Mouse (Mus musculus): ENCODE data around the gene Zfp646. TPM values are rescaled to one million over a fixed set of nuclear protein-coding genes. Genes with fewer than 3 reads are reported as not detected.

The Zfp646 gene
- total and polyA plus RNA-seq, 3 experiments, result 10.6 to 25.3 (median 18.8) TPM

GRCm38 (mm10) chr7:127901772-127902171, 25.8 kb downstream of the Zfp646 start:
- Histone ChIP-seq H3K79me2 (replicated peaks; ENCODE audit: control insufficient read depth, extremely low read depth, insufficient read depth, poor library complexity, severe bottlenecking) (no peaks in the 10 kb centered on the region), H3K4me1 (ENCODE audit: control insufficient read depth in 1 of 2, insufficient read depth in 2 of 2) (peaks cover 7 to 15% of the 10 kb centered on the region in 2 experiments; a peak in 3 of 4 replicates), H3K9me3 (replicated peaks; ENCODE audit: low read length) (no peaks in the 10 kb centered on the region), H3K4me2 (ENCODE audit: insufficient read depth, low read depth, poor library complexity, severe bottlenecking) (no peak overlapping the region), H3K27me3 (replicated peaks) (no peaks in the 10 kb centered on the region), H3K9ac (ENCODE audit: insufficient read depth, low read depth) (no peak overlapping the region), H3K27ac (ENCODE audit: insufficient read depth, low read depth) (no peak overlapping the region), H3K36me3 (replicated peaks in 1 of 2; ENCODE audit: control insufficient read depth in 1 of 2, insufficient read depth in 1 of 2, low read length in 1 of 2) (peaks cover 14 to 18% of the 10 kb centered on the region in 2 experiments), H3K4me3 (replicated peaks in 1 of 3; ENCODE audit: low read depth in 2 of 3, low read length in 2 of 3, poor library complexity in 1 of 3) (no peak overlapping the region)
- DNase-seq (ENCODE audit: extremely low read depth), result no peak
- dilution Hi-C loops (cut with MboI; ENCODE audit: extremely low pct_ligation_motif_present, extremely low pct_unique_long_range_greater_than_20kb, low sequenced_read_pairs) (no loop called here), in situ Hi-C loops (cut with MboI; ENCODE audit: low pct_ligation_motif_present, low pct_unique_long_range_greater_than_20kb, low sequenced_read_pairs) (no loop called here)
- no peak for TF ChIP-seq UBTF (IDR thresholded peaks at IDR 0.05; ENCODE audit: low read depth, low read length)
- no peak for TF ChIP-seq ZC3H11A (IDR thresholded peaks at IDR 0.05; ENCODE audit: low read depth, low read length)
- no peak for TF ChIP-seq ZNF384 (IDR thresholded peaks at IDR 0.05; ENCODE audit: low read depth, low read length)
- no peak for TF ChIP-seq MAX (IDR thresholded peaks at IDR 0.05; ENCODE audit: low read length)
- no peak for TF ChIP-seq POLR2A (IDR thresholded peaks at IDR 0.05; ENCODE audit: low read depth, low read length)
- no peak for TF ChIP-seq MAZ (IDR thresholded peaks at IDR 0.05; ENCODE audit: low read depth, low read length)
- no peak for TF ChIP-seq IRF4 (IDR thresholded peaks at IDR 0.05; ENCODE audit: low read depth, low read length)
- no peak for TF ChIP-seq JUND (conservative IDR thresholded peaks at IDR 0.05; ENCODE audit: low read depth, low read length)
- TF ChIP-seq MYC (IDR thresholded peaks at IDR 0.05; ENCODE audit: low read depth, low read length), result no peak
- TF ChIP-seq PAX5 (IDR thresholded peaks at IDR 0.05; ENCODE audit: low read length), result no peak
- no peak for TF ChIP-seq ELF1 (IDR thresholded peaks at IDR 0.05; ENCODE audit: low read depth, low read length)
- TF ChIP-seq USF1 (IDR thresholded peaks at IDR 0.05; ENCODE audit: low read depth, low read length), result no peak
- TF ChIP-seq TBP (conservative IDR thresholded peaks at IDR 0.05; ENCODE audit: low read depth, low read length), result no peak
- TF ChIP-seq MAFK (IDR thresholded peaks at IDR 0.05; ENCODE audit: insufficient replicate concordance, low read length), result no peak
- no peak for TF ChIP-seq RCOR1 (conservative IDR thresholded peaks at IDR 0.05; ENCODE audit: low read depth, low read length)
- TF ChIP-seq KAT2A (IDR thresholded peaks at IDR 0.05; ENCODE audit: insufficient replicate concordance, low read length), result no peak
- no peak for TF ChIP-seq CTCF (conservative IDR thresholded peaks at IDR 0.05 in 1 of 2, IDR thresholded peaks at IDR 0.05 in 1 of 2; ENCODE audit: low read depth in 2 of 2, low read length in 2 of 2)
- no peak for TF ChIP-seq BHLHE40 (IDR thresholded peaks at IDR 0.05; ENCODE audit: low read depth, low read length)
- no peak for TF ChIP-seq EP300 (IDR thresholded peaks at IDR 0.05; ENCODE audit: low read length)
- no peak for TF ChIP-seq HCFC1 (IDR thresholded peaks at IDR 0.05; ENCODE audit: low read depth, low read length)

DNA sequence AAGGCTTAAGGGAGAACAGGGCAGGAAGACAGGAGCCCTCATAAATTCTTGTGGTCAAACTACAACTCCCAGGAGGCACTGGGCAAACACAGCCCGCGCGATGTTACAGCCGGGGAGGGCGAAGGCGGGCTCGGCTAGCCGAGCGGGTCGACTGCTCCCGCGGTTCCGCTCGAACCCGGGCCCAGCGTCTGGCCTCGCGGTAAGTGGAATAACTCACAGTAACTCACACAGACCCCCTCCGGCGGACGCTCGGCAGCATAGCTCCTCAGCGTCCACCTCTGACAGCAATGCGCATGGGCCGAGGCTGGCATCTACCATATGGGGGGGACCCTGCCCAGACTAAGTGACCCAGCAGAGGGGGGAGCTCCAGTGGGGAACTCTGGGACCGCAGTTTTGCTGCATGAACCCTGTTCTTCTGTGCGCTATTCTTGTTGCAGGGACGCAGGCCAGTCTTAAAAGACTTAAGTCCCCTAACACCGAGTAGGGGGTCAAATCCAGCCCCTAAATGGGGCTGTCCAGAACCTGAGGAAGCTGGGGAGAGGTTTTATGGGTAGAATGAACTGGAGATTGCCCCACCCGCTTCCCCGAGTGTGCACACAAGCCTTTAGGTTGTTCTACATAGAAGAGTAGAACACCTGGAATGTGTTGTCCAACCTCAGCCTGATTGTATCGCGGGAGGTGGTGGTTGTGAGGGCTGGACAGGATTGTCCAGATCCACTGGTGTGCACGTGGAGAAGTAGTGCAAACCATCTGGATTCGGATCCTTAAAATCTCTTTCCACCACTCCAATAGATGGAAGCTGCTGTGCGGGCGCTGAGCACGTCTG, 28.2 kb downstream of the Zfp646 start, which contains the start of gene Bckdk:
Gene Bckdk (plus strand): TSS at position 112 of the 826 bp plus-strand sequence.
- in situ Hi-C loops (cut with MboI; ENCODE audit: low pct_ligation_motif_present, low pct_unique_long_range_greater_than_20kb, low sequenced_read_pairs) (no loop called here), dilution Hi-C loops (cut with MboI; ENCODE audit: extremely low pct_ligation_motif_present, extremely low pct_unique_long_range_greater_than_20kb, low sequenced_read_pairs) (no loop called here)
- peak; percentile 87 for DNase-seq (ENCODE audit: extremely low read depth)
- Histone ChIP-seq H3K27ac (ENCODE audit: insufficient read depth, low read depth) (no peak within 1 kb of the TSS), H3K9me3 (replicated peaks; ENCODE audit: low read length) (no peaks in the 10 kb centered on the region), H3K4me3 (replicated peaks in 1 of 3; ENCODE audit: low read depth in 2 of 3, low read length in 2 of 3, poor library complexity in 1 of 3) (peak within 1 kb of the TSS; percentile 60 to 80 (median 71)), H3K27me3 (replicated peaks) (no peaks in the 10 kb centered on the region), H3K79me2 (replicated peaks; ENCODE audit: control insufficient read depth, extremely low read depth, insufficient read depth, poor library complexity, severe bottlenecking) (no peaks in the 10 kb centered on the region), H3K36me3 (replicated peaks in 1 of 2; ENCODE audit: control insufficient read depth in 1 of 2, insufficient read depth in 1 of 2, low read length in 1 of 2) (peaks cover 38 to 42% of the 10 kb centered on the region in 2 experiments), H3K9ac (ENCODE audit: insufficient read depth, low read depth) (peak within 1 kb of the TSS; percentile 94), H3K4me1 (ENCODE audit: control insufficient read depth in 1 of 2, insufficient read depth in 2 of 2) (peaks cover 7 to 14% of the 10 kb centered on the region in 2 experiments; a peak in 3 of 4 replicates), H3K4me2 (ENCODE audit: insufficient read depth, low read depth, poor library complexity, severe bottlenecking) (peak within 1 kb of the TSS; percentile 75)
- TF ChIP-seq SIN3A (IDR thresholded peaks at IDR 0.05; ENCODE audit: low read length) (no peak), ZNF384 (IDR thresholded peaks at IDR 0.05; ENCODE audit: low read depth, low read length) (no peak), JUN (IDR thresholded peaks at IDR 0.05; ENCODE audit: insufficient read depth, low read depth, low read length) (no peak), ZKSCAN1 (IDR thresholded peaks at IDR 0.05; ENCODE audit: borderline replicate concordance, low read depth, low read length) (no peak), PAX5 (IDR thresholded peaks at IDR 0.05; ENCODE audit: low read length) (no peak), TBP (conservative IDR thresholded peaks at IDR 0.05; ENCODE audit: low read depth, low read length) (no peak), POLR2AphosphoS2 (IDR thresholded peaks at IDR 0.05; ENCODE audit: low read depth, low read length) (no peak; the same call in 1 of the 2 replicates), HCFC1 (IDR thresholded peaks at IDR 0.05; ENCODE audit: low read depth, low read length) (peak; percentile 94), EP300 (IDR thresholded peaks at IDR 0.05; ENCODE audit: low read length) (no peak), IRF4 (IDR thresholded peaks at IDR 0.05; ENCODE audit: low read depth, low read length) (0 out of 2 replicates have a peak, but pooled peaks have one; percentile 35), CTCF (conservative IDR thresholded peaks at IDR 0.05 in 1 of 2, IDR thresholded peaks at IDR 0.05 in 1 of 2; ENCODE audit: low read depth in 2 of 2, low read length in 2 of 2) (no peak; a peak in 1 of 4 replicates), NELFE (IDR thresholded peaks at IDR 0.05; ENCODE audit: low read depth, low read length) (peak; percentile 87), CHD1 (IDR thresholded peaks at IDR 0.05; ENCODE audit: low read depth, low read length) (no peak), CHD2 (IDR thresholded peaks at IDR 0.05; ENCODE audit: low read length) (peak; percentile 99), E2F4 (IDR thresholded peaks at IDR 0.05; ENCODE audit: insufficient replicate concordance, low read depth, low read length) (no peak), MXI1 (IDR thresholded peaks at IDR 0.05; ENCODE audit: low read depth, low read length) (no peak), TCF12 (IDR thresholded peaks at IDR 0.05; ENCODE audit: low read depth, low read length) (peak; percentile 63), ZMIZ1 (IDR thresholded peaks at IDR 0.05; ENCODE audit: low read depth, low read length) (peak; percentile 73; the same call in 1 of the 2 replicates), BHLHE40 (IDR thresholded peaks at IDR 0.05; ENCODE audit: low read depth, low read length) (no peak)

Measured in CH12.LX (cell line).